Mouse (Mus musculus) heart, adult 9 months (tissue): ENCODE data around the gene Mdk.

Experiments used
- DNase-seq, 2 experiments: peaks; one replicate each; pipeline ENCODE4 v3.0.0; 2022; ENCODE audit warnings: low spot score in 2 of 2

Gene Mdk

GRCm38 (mm10) chr2:91913328-91914110 is 18.6 kb downstream of the Mdk start:
- DNase-seq: no peak

GRCm38 (mm10) chr2:91912616-91913015 is 19.5 kb downstream of the Mdk start:
- no peak for DNase-seq

GRCm38 (mm10) chr2:91906141-91906540 is 26.0 kb downstream of the Mdk start:
- no peak for DNase-seq

- no peak for DNase-seq
Observed at GRCm38 (mm10) chr2:91904618-91905307, 27.3 kb downstream of the Mdk start.

- no peak for DNase-seq
Observed at GRCm38 (mm10) chr2:91903171-91903925, 28.7 kb downstream of the Mdk start.

- no peak for DNase-seq
Observed at GRCm38 (mm10) chr2:91902336-91902735, 29.8 kb downstream of the Mdk start.

- no peak for DNase-seq
Observed at GRCm38 (mm10) chr2:91900431-91900830, 31.7 kb downstream of the Mdk start.

GRCm38 (mm10) chr2:91899141-91899540 is 33.0 kb downstream of the Mdk start:
- no peak for DNase-seq

GRCm38 (mm10) chr2:91897968-91898367 is 34.1 kb downstream of the Mdk start:
- no peak for DNase-seq

GRCm38 (mm10) chr2:91895401-91895800 is 36.7 kb downstream of the Mdk start:
- no peak for DNase-seq

- no peak for DNase-seq
Observed at GRCm38 (mm10) chr2:91894716-91895115, 37.4 kb downstream of the Mdk start.

- DNase-seq: no peak
Observed at GRCm38 (mm10) chr2:91884616-91885015, 47.5 kb downstream of the Mdk start.

- no peak for DNase-seq
Observed at GRCm38 (mm10) chr2:91883961-91884360, 48.1 kb downstream of the Mdk start.
